Mouse (Mus musculus) midbrain, postnatal 0 days (tissue): ENCODE measurements around the gene Nrp2. TPM values are rescaled to one million over a fixed set of nuclear protein-coding genes. Genes with fewer than 3 reads are reported as not detected.

Source experiments
- ATAC-seq: fragments of 200-750 bp; cut with Nextera tagmentation; 2 replicates; pipeline ENCODE4 v1.8.0; 2017; ENCODE audit warnings: moderate number of reproducible peaks, mild to moderate bottlenecking, moderate TSS enrichment, moderate library complexity; ENCODE audit not compliant: low FRiP score
- DNase-seq: peaks from one replicate; pipeline ENCODE4 v3.0.0-alpha.2; 2015; ENCODE audit warnings: low spot score
- H3K27ac ChIP-seq: fragments of 300-500 bp; sonication (generic); 2 replicates; pipeline ENCODE4 v1.5.1; 2014; ENCODE audit warnings: low read depth, mild to moderate bottlenecking, low read length, mixed read lengths
- H3K27me3 ChIP-seq: fragments of 300-500 bp; sonication (generic); 2 replicates; pipeline ENCODE4 v1.6.1; 2014; ENCODE audit warnings: low read length, control low read depth, mixed read lengths; ENCODE audit not compliant: insufficient read depth
- H3K36me3 ChIP-seq: fragments of 300-500 bp; sonication (generic); 2 replicates; pipeline ENCODE4 v1.6.1; 2014; ENCODE audit warnings: low read length, control low read depth, mixed read lengths; ENCODE audit not compliant: insufficient read depth
- H3K4me1 ChIP-seq: fragments of 300-500 bp; sonication (generic); 2 replicates; pipeline ENCODE4 v1.6.1; 2014; ENCODE audit warnings: mild to moderate bottlenecking, control low read depth, antibody characterized with exemption, low read length, mixed read lengths; ENCODE audit not compliant: insufficient read depth
- H3K4me2 ChIP-seq: fragments of 300-500 bp; sonication (generic); 2 replicates; pipeline ENCODE4 v1.6.1; 2014; ENCODE audit warnings: low read depth, mild to moderate bottlenecking, low read length, mixed read lengths; ENCODE audit not compliant: poor library complexity, severe bottlenecking
- H3K4me3 ChIP-seq: fragments of 300-500 bp; sonication (generic); 2 replicates; pipeline ENCODE4 v1.5.1; 2014; ENCODE audit warnings: low read depth, mild to moderate bottlenecking, low read length, moderate library complexity
- H3K9ac ChIP-seq: fragments of 300-500 bp; sonication (generic); replicated peaks from 2 replicates; pipeline ENCODE4 v1.6.1; 2014; ENCODE audit warnings: mild to moderate bottlenecking, low read length, moderate library complexity, mixed read lengths; ENCODE audit not compliant: poor library complexity, severe bottlenecking
- H3K9me3 ChIP-seq: fragments of 300-500 bp; sonication (generic); 2 replicates; pipeline ENCODE4 v1.6.1; 2016; ENCODE audit warnings: low read length, control low read depth
- CTCF ChIP-seq: IDR thresholded peaks from 2 replicates; pipeline ENCODE4 v1.5.1; 2016; ENCODE audit warnings: antibody characterized with exemption, mild to moderate bottlenecking
- WGBS: fragments of 180-500 bp; shearing (Covaris S2); extraction: QIAGEN DNeasy Blood & Tissue Kit; methylation state at CpG from one replicate; pipeline ENCODE4 v1.1.7; 2014; 5-methylcytosine and 5-hydroxymethylcytosine counted together
- polyA plus RNA-seq: library from polyadenylated mRNA; unstranded; fragments of >200 nt; fragmentation: Nextera tagmentation; extraction: Ambion mirVana; gene quantifications from 2 replicates; pipeline ENCODE4 v1.2.1, GENCODE M21; 2015
- total RNA-seq: library from RNA; depleted of rRNA; stranded (reverse); fragments of >200 nt; gene quantifications from 2 replicates; pipeline ENCODE4 v1.2.3, GENCODE M21; 2014

The Nrp2 gene
- total and polyA plus RNA-seq, 2 experiments from 2014 or later = 17.1 to 56.7 TPM

GRCm38 (mm10) chr1:62760086-62760485 is 57.0 kb downstream of the Nrp2 start:
- ATAC-seq = no peak
- no peak for TF ChIP-seq CTCF
- Histone ChIP-seq H3K9ac (no peak overlapping the region), H3K4me2 (no peak overlapping the region), H3K4me1 (no peaks in the 10 kb centered on the region), H3K9me3 (no peaks in the 10 kb centered on the region), H3K27me3 (no peaks in the 10 kb centered on the region), H3K4me3 (no peak overlapping the region), H3K36me3 (peaks cover 19% of the 10 kb centered on the region), H3K27ac (no peak overlapping the region)
- 69% methylated on average over 5 of the region's 5 CpGs for WGBS
- no peak for DNase-seq

- no peaks in the 10 kb centered on the region for H3K27me3 ChIP-seq
- H3K9me3 ChIP-seq = no peaks in the 10 kb centered on the region
- DNase-seq = no peak
- no peak overlapping the region for H3K27ac ChIP-seq
- WGBS = 79% methylated on average over 17 of the region's 17 CpGs
- no peak overlapping the region for H3K4me3 ChIP-seq
- H3K36me3 ChIP-seq = peaks cover 19% of the 10 kb centered on the region
- no peak for TF ChIP-seq CTCF
- no peak overlapping the region for H3K4me2 ChIP-seq
- no peak overlapping the region for H3K9ac ChIP-seq
- H3K4me1 ChIP-seq = no peaks in the 10 kb centered on the region
- no peak for ATAC-seq
These were observed 57.5 kb downstream of the Nrp2 start for GRCm38 (mm10) chr1:62760565-62760964.

- Histone ChIP-seq H3K9ac (no peak overlapping the region), H3K36me3 (peaks cover 18% of the 10 kb centered on the region), H3K27me3 (no peaks in the 10 kb centered on the region), H3K9me3 (no peaks in the 10 kb centered on the region), H3K4me2 (no peak overlapping the region), H3K27ac (no peak overlapping the region), H3K4me3 (no peak overlapping the region), H3K4me1 (no peaks in the 10 kb centered on the region)
- DNase-seq = no peak
- no peak for TF ChIP-seq CTCF
- 91% methylated on average over 4 of the region's 4 CpGs for WGBS
- no peak for ATAC-seq
These were observed 60.7 kb downstream of the Nrp2 start for GRCm38 (mm10) chr1:62763779-62764178.

GRCm38 (mm10) chr1:62765171-62765570 is 62.1 kb downstream of the Nrp2 start:
- peaks cover 16% of the 10 kb centered on the region for H3K36me3 ChIP-seq
- H3K4me1 ChIP-seq = no peaks in the 10 kb centered on the region
- H3K27me3 ChIP-seq = no peaks in the 10 kb centered on the region
- H3K9ac ChIP-seq = no peak overlapping the region
- 59% methylated on average over 7 of the region's 7 CpGs for WGBS
- peak; percentile 41 for TF ChIP-seq CTCF
- ATAC-seq (no peak), DNase-seq (no peak)
- H3K9me3 ChIP-seq = no peaks in the 10 kb centered on the region
- H3K4me3 ChIP-seq = no peak overlapping the region
- no peak overlapping the region for H3K4me2 ChIP-seq
- H3K27ac ChIP-seq = no peak overlapping the region

GRCm38 (mm10) chr1:62766766-62767165 is 63.7 kb downstream of the Nrp2 start:
- H3K9me3 ChIP-seq = no peaks in the 10 kb centered on the region
- no peak overlapping the region for H3K4me2 ChIP-seq
- no peak for ATAC-seq
- WGBS = 50% methylated on average over 4 of the region's 4 CpGs
- no peaks in the 10 kb centered on the region for H3K27me3 ChIP-seq
- H3K27ac ChIP-seq = no peak overlapping the region
- TF ChIP-seq CTCF = no peak
- peaks cover 15% of the 10 kb centered on the region for H3K36me3 ChIP-seq
- H3K4me1 ChIP-seq = no peaks in the 10 kb centered on the region
- no peak overlapping the region for H3K4me3 ChIP-seq
- H3K9ac ChIP-seq = no peak overlapping the region
- DNase-seq = no peak

GRCm38 (mm10) chr1:62767611-62768010 is 64.5 kb downstream of the Nrp2 start:
- Histone ChIP-seq H3K4me2 (no peak overlapping the region), H3K27ac (no peak overlapping the region), H3K4me3 (no peak overlapping the region), H3K36me3 (peaks cover 12% of the 10 kb centered on the region), H3K9ac (no peak overlapping the region), H3K4me1 (no peaks in the 10 kb centered on the region), H3K9me3 (no peaks in the 10 kb centered on the region), H3K27me3 (no peaks in the 10 kb centered on the region)
- TF ChIP-seq CTCF = no peak
- 84% methylated on average over 9 of the region's 9 CpGs for WGBS
- DNase-seq (no peak), ATAC-seq (no peak)
